Mouse (Mus musculus) neural tube, embryonic 12.5 days (tissue): ENCODE data around the gene Def6. TPM values are rescaled to one million over a fixed set of nuclear protein-coding genes. Genes with fewer than 3 reads are reported as not detected.

Experiments
- ATAC-seq: fragments of 200-750 bp; cut with Nextera tagmentation; 2 replicates; pipeline ENCODE4 v1.8.0; 2017; ENCODE audit warnings: low read depth, mild to moderate bottlenecking, moderate TSS enrichment, moderate library complexity; ENCODE audit not compliant: low FRiP score
- H3K27ac ChIP-seq: fragments of 300-500 bp; sonication (generic); 2 replicates; pipeline ENCODE4 v1.5.1; 2016
- H3K27me3 ChIP-seq: fragments of 300-500 bp; sonication (generic); replicated peaks from 2 replicates; pipeline ENCODE4 v1.6.1; 2016; ENCODE audit warnings: mild to moderate bottlenecking
- H3K36me3 ChIP-seq: fragments of 300-500 bp; sonication (generic); 2 replicates; pipeline ENCODE4 v1.6.1; 2016; ENCODE audit warnings: mild to moderate bottlenecking
- H3K4me1 ChIP-seq: fragments of 300-500 bp; sonication (generic); 2 replicates; pipeline ENCODE4 v1.6.1; 2016
- H3K4me2 ChIP-seq: fragments of 300-500 bp; sonication (generic); replicated peaks from 2 replicates; pipeline ENCODE4 v1.6.1; 2016; ENCODE audit warnings: mild to moderate bottlenecking
- H3K4me3 ChIP-seq: fragments of 300-500 bp; sonication (generic); 2 replicates; pipeline ENCODE4 v1.5.1; 2016
- H3K9ac ChIP-seq: fragments of 300-500 bp; sonication (generic); 2 replicates; pipeline ENCODE4 v1.6.1; 2016; ENCODE audit warnings: mild to moderate bottlenecking
- H3K9me3 ChIP-seq: fragments of 300-500 bp; sonication (generic); 2 replicates; pipeline ENCODE4 v1.6.1; 2016; ENCODE audit warnings: mild to moderate bottlenecking
- WGBS: fragments of 180-500 bp; shearing (Covaris S2); methylation state at CpG from one replicate; pipeline ENCODE4 v1.1.7; 2016; 5-methylcytosine and 5-hydroxymethylcytosine counted together
- polyA plus RNA-seq: library from polyadenylated mRNA; unstranded; fragments of >200 nt; fragmentation: Nextera tagmentation; extraction: Ambion mirVana; gene quantifications from 2 replicates; pipeline ENCODE4 v1.2.1, GENCODE M21; 2016

Def6 gene
- polyA plus RNA-seq, 1 experiment from 2014 or later: 5.3 TPM

GRCm38 (mm10) chr17:28184971-28185638 lies 22.5 kb upstream of the Def6 start:
- ATAC-seq: no peak
- no peak overlapping the region for H3K27ac ChIP-seq
- H3K4me3 ChIP-seq: no peak overlapping the region
- no peaks in the 10 kb centered on the region for H3K27me3 ChIP-seq
- H3K4me1 ChIP-seq: peaks cover 4% of the 10 kb centered on the region; the same call in 1 of the 2 replicates
- no peak overlapping the region for H3K4me2 ChIP-seq
- 91% methylated on average over 7 of the region's 7 CpGs for WGBS
- no peak overlapping the region for H3K9ac ChIP-seq
- no peaks in the 10 kb centered on the region for H3K9me3 ChIP-seq
- H3K36me3 ChIP-seq: peaks cover 13% of the 10 kb centered on the region

- H3K4me2 ChIP-seq: no peak overlapping the region
- no peak overlapping the region for H3K27ac ChIP-seq
- 91% methylated on average over 5 of the region's 5 CpGs for WGBS
- no peaks in the 10 kb centered on the region for H3K27me3 ChIP-seq
- H3K4me1 ChIP-seq: no peaks in the 10 kb centered on the region
- H3K9me3 ChIP-seq: no peaks in the 10 kb centered on the region
- H3K4me3 ChIP-seq: no peak overlapping the region
- H3K9ac ChIP-seq: no peak overlapping the region
- H3K36me3 ChIP-seq: peaks cover 42% of the 10 kb centered on the region
- no peak for ATAC-seq
Observed at GRCm38 (mm10) chr17:28188313-28188712, 19.3 kb upstream of the Def6 start.

- H3K27ac ChIP-seq: no peak overlapping the region
- WGBS: 89% methylated on average over 1 of the region's 1 CpGs
- H3K36me3 ChIP-seq: peaks cover 71% of the 10 kb centered on the region
- H3K4me1 ChIP-seq: no peaks in the 10 kb centered on the region
- H3K27me3 ChIP-seq: no peaks in the 10 kb centered on the region
- H3K9ac ChIP-seq: no peak overlapping the region
- no peak overlapping the region for H3K4me2 ChIP-seq
- no peak overlapping the region for H3K4me3 ChIP-seq
- H3K9me3 ChIP-seq: no peaks in the 10 kb centered on the region
- ATAC-seq: no peak
Observed at GRCm38 (mm10) chr17:28192754-28193153, 14.8 kb upstream of the Def6 start.

- Histone ChIP-seq H3K9ac (no peak overlapping the region), H3K4me3 (no peak overlapping the region), H3K27me3 (no peaks in the 10 kb centered on the region), H3K4me1 (no peaks in the 10 kb centered on the region), H3K27ac (no peak overlapping the region), H3K9me3 (no peaks in the 10 kb centered on the region), H3K36me3 (peaks cover 79% of the 10 kb centered on the region), H3K4me2 (no peak overlapping the region)
- ATAC-seq: no peak
- 82% methylated on average over 3 of the region's 3 CpGs for WGBS
Observed at GRCm38 (mm10) chr17:28193559-28193958, 14.0 kb upstream of the Def6 start.

- H3K4me3 ChIP-seq: no peak overlapping the region
- peaks cover 80% of the 10 kb centered on the region for H3K36me3 ChIP-seq
- H3K4me1 ChIP-seq: no peaks in the 10 kb centered on the region
- no peak for ATAC-seq
- no peak overlapping the region for H3K27ac ChIP-seq
- H3K4me2 ChIP-seq: no peak overlapping the region
- H3K9me3 ChIP-seq: no peaks in the 10 kb centered on the region
- no peaks in the 10 kb centered on the region for H3K27me3 ChIP-seq
- 94% methylated on average over 10 of the region's 10 CpGs for WGBS
- no peak overlapping the region for H3K9ac ChIP-seq
Observed at GRCm38 (mm10) chr17:28195033-28195432, 12.5 kb upstream of the Def6 start.

- H3K9ac ChIP-seq: no peak overlapping the region
- no peaks in the 10 kb centered on the region for H3K4me1 ChIP-seq
- peaks cover 81% of the 10 kb centered on the region for H3K36me3 ChIP-seq
Observed at GRCm38 (mm10) chr17:28197646-28198045, 9.9 kb upstream of the Def6 start.

GRCm38 (mm10) chr17:28201982-28202381 lies 5.6 kb upstream of the Def6 start:
- H3K27me3 ChIP-seq: no peaks in the 10 kb centered on the region
- 84% methylated on average over 14 of the region's 14 CpGs for WGBS
- no peaks in the 10 kb centered on the region for H3K4me1 ChIP-seq
- no peaks in the 10 kb centered on the region for H3K9me3 ChIP-seq
- H3K27ac ChIP-seq: no peak overlapping the region
- ATAC-seq: no peak
- H3K9ac ChIP-seq: no peak overlapping the region
- no peak overlapping the region for H3K4me3 ChIP-seq
- peaks cover 60% of the 10 kb centered on the region for H3K36me3 ChIP-seq
- no peak overlapping the region for H3K4me2 ChIP-seq

More at GRCm38 (mm10) chr17:28197646-28198045, 9.9 kb upstream of the Def6 start:
- H3K27ac ChIP-seq: no peak overlapping the region
- 74% methylated on average over 18 of the region's 18 CpGs for WGBS
- no peak overlapping the region for H3K4me3 ChIP-seq
- H3K27me3 ChIP-seq: no peaks in the 10 kb centered on the region
- H3K4me2 ChIP-seq: no peak overlapping the region
- H3K9me3 ChIP-seq: no peaks in the 10 kb centered on the region
- ATAC-seq: no peak

GRCm38 (mm10) chr17:28204052-28204720 lies 3.4 kb upstream of the Def6 start:
- Histone ChIP-seq H3K4me1 (peaks cover 6% of the 10 kb centered on the region; the same call in 1 of the 2 replicates), H3K9me3 (no peaks in the 10 kb centered on the region), H3K4me2 (no peak overlapping the region), H3K36me3 (peaks cover 41% of the 10 kb centered on the region), H3K27ac (no peak overlapping the region), H3K4me3 (no peak overlapping the region), H3K9ac (no peak overlapping the region), H3K27me3 (no peaks in the 10 kb centered on the region; the same call in 1 of the 2 replicates)
- WGBS: 41% methylated on average over 14 of the region's 14 CpGs
- no peak for ATAC-seq

- H3K9me3 ChIP-seq: no peaks in the 10 kb centered on the region
- H3K4me1 ChIP-seq: peaks cover 6% of the 10 kb centered on the region; the same call in 1 of the 2 replicates
- H3K36me3 ChIP-seq: peaks cover 36% of the 10 kb centered on the region
- no peak overlapping the region for H3K4me3 ChIP-seq
- H3K27me3 ChIP-seq: no peaks in the 10 kb centered on the region; the same call in 1 of the 2 replicates
- H3K27ac ChIP-seq: no peak overlapping the region
- WGBS: 88% methylated on average over 8 of the region's 8 CpGs
- no peak for ATAC-seq
- H3K9ac ChIP-seq: no peak overlapping the region
- H3K4me2 ChIP-seq: no peak overlapping the region
Observed at GRCm38 (mm10) chr17:28205443-28205842, 2.1 kb upstream of the Def6 start.

GRCm38 (mm10) chr17:28207092-28207491 lies 486 bp upstream of the Def6 start:
- peaks cover 6% of the 10 kb centered on the region; the same call in 1 of the 2 replicates for H3K4me1 ChIP-seq
- H3K9ac ChIP-seq: no peak overlapping the region
- H3K9me3 ChIP-seq: no peaks in the 10 kb centered on the region
- no peaks in the 10 kb centered on the region; the same call in 1 of the 2 replicates for H3K27me3 ChIP-seq
- H3K4me2 ChIP-seq: no peak overlapping the region
- ATAC-seq: no peak
- H3K36me3 ChIP-seq: peaks cover 19% of the 10 kb centered on the region
- H3K4me3 ChIP-seq: no peak overlapping the region
- H3K27ac ChIP-seq: no peak overlapping the region
- WGBS: 69% methylated on average over 8 of the region's 8 CpGs

- no peak overlapping the region for H3K9ac ChIP-seq
- peak overlapping the region; percentile 49 for H3K4me2 ChIP-seq
- 81% methylated on average over 8 of the region's 8 CpGs for WGBS
- no peaks in the 10 kb centered on the region; the same call in 1 of the 2 replicates for H3K27me3 ChIP-seq
- ATAC-seq: no peak
- H3K4me3 ChIP-seq: no peak overlapping the region
- no peaks in the 10 kb centered on the region for H3K9me3 ChIP-seq
- H3K27ac ChIP-seq: no peak overlapping the region
- peaks cover 10% of the 10 kb centered on the region for H3K36me3 ChIP-seq
- H3K4me1 ChIP-seq: peaks cover 6% of the 10 kb centered on the region; the same call in 1 of the 2 replicates
Observed at GRCm38 (mm10) chr17:28208314-28208612, 685 bp downstream of the Def6 start.

- Histone ChIP-seq H3K4me2 (no peak overlapping the region), H3K9ac (no peak overlapping the region), H3K27ac (no peak overlapping the region), H3K9me3 (no peaks in the 10 kb centered on the region), H3K4me1 (peaks cover 6% of the 10 kb centered on the region; the same call in 1 of the 2 replicates), H3K36me3 (0 out of 2 replicates have a peak, but pooled peaks cover 9% of the 10 kb centered on the region), H3K27me3 (no peaks in the 10 kb centered on the region; the same call in 1 of the 2 replicates), H3K4me3 (no peak overlapping the region)
- no peak for ATAC-seq
- WGBS: 75% methylated on average over 4 of the region's 4 CpGs
Observed at GRCm38 (mm10) chr17:28209457-28210110, 2.0 kb downstream of the Def6 start.
